Mouse (Mus musculus): ENCODE measurements around the gene Msi1.

- no peak for TF ChIP-seq POLR2A (IDR thresholded peaks at IDR 0.05; ENCODE audit: borderline replicate concordance, control insufficient read depth, low read depth, low read length)
- no peak for TF ChIP-seq CTCF (IDR thresholded peaks at IDR 0.05; ENCODE audit: control insufficient read depth, insufficient read depth, low read length)
These were observed 55.6 kb downstream of the Msi1 start for GRCm38 (mm10) chr5:115484996-115485395.
